Comparison of ENCODE assay signal across 25 mouse cellular contexts in the genomic region with DNA sequence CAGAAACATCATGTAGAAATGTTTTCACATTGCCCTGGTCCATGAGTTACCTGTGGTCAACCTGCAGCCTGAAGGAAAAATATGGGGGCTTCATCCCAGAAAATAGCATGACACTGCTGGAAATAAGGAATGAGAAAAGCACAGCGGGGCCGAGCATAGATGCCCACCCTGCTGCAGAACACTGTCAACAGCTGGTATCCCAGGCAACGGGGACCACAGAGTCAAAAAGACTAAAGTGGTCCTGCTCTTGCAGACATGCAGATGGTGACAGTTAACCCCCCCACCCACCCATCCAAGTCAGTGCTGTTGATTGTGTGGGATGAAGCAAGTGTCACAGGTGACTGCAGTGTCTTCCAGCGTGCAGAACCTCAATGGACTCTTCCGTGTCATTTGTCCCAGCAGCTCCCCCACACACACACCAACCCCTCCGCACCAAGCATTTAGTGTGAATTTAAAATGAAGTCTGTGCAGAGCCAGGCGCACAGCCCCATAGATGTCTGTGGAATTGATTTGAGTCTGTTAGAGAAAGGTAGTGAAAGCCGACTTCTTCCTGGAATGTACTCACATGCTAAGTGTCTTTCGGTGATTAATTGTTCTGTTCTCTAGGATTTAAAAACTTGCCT.
DNase-seq lines count a peak whose midpoint lies in the region; ATAC-seq and TF ChIP-seq lines count a peak whose summit lies in the region.
"Had no signal": no experiment of that assay in that cellular context is flagged by ENCODE, and none has a peak within 500 bp of the region (broad histone marks: within the 10 kb centered on the region; RNA-seq: fewer than 3 reads in every experiment).

No protein-coding gene starts in this region.

- peak; percentile 18 for DNase-seq in forebrain, postnatal 0 days
- no peak for DNase-seq in midbrain, embryonic 10.5 days (ENCODE audit: low spot score)
- DNase-seq in adrenal gland, postnatal 25 days = no peak
- DNase-seq: cerebellum, adult 2 months; cerebellum, postnatal 36 days; gastrocnemius, postnatal 14 days; heart, adult 18-20 months; heart, postnatal 14 days; kidney, adult 11 months; left cerebral cortex, postnatal 4 days; lung, postnatal 36 days; right cerebral cortex, adult 18-20 months; thymus, postnatal 25 days had no signal

- peak; percentile 54 for ATAC-seq in forebrain, postnatal 0 days
- ATAC-seq in forebrain, embryonic 12.5 days (ENCODE audit: low FRiP score) = no peak
- ATAC-seq in midbrain, embryonic 13.5 days = 0 out of 2 replicates have a peak, but pooled peaks have one; percentile 24
- ATAC-seq in hindbrain, embryonic 15.5 days (ENCODE audit: low FRiP score, low read depth) = peak; percentile 64
- ATAC-seq in neural tube, embryonic 15.5 days (ENCODE audit: low FRiP score) = peak; percentile 37; the same call in 1 of the 2 replicates

- peaks cover 3% of the 10 kb centered on the region; the same call in 1 of the 2 replicates for H3K4me1 ChIP-seq in forebrain, postnatal 0 days (ENCODE audit: insufficient read depth)
- 0 out of 2 replicates have a peak, but pooled peaks cover 3% of the 10 kb centered on the region for H3K4me1 ChIP-seq in forebrain, embryonic 12.5 days
- no peaks in the 10 kb centered on the region for H3K4me1 ChIP-seq in midbrain, embryonic 13.5 days (replicated peaks)
- no peaks in the 10 kb centered on the region for H3K4me1 ChIP-seq in midbrain, embryonic 10.5 days
- H3K4me1 ChIP-seq in hindbrain, embryonic 15.5 days (replicated peaks) = 0 out of 2 replicates have a peak, but pooled peaks cover 12% of the 10 kb centered on the region
- no peaks in the 10 kb centered on the region for H3K4me1 ChIP-seq in neural tube, embryonic 15.5 days
- H3K4me1 ChIP-seq: heart, embryonic 13.5 days; kidney, embryonic 15.5 days; lung, embryonic 15.5 days; megakaryocyte, embryonic 14.5 days; neural tube, embryonic 12.5 days had no signal

- no peak overlapping the region for H3K4me3 ChIP-seq in forebrain, postnatal 0 days (ENCODE audit: low read depth, low read length)
- no peak overlapping the region for H3K4me3 ChIP-seq in forebrain, embryonic 12.5 days (replicated peaks)
- H3K4me3 ChIP-seq in midbrain, embryonic 13.5 days (replicated peaks) = no peak overlapping the region
- no peak overlapping the region for H3K4me3 ChIP-seq in midbrain, embryonic 10.5 days
- H3K4me3 ChIP-seq in hindbrain, embryonic 15.5 days = no peak overlapping the region
- no peak overlapping the region for H3K4me3 ChIP-seq in neural tube, embryonic 15.5 days (replicated peaks)
- H3K4me3 ChIP-seq: heart, embryonic 13.5 days; kidney, embryonic 15.5 days; limb, embryonic 15.5 days; lung, embryonic 15.5 days; megakaryocyte, embryonic 14.5 days; neural tube, embryonic 12.5 days; stomach, embryonic 15.5 days had no signal

- no peak overlapping the region for H3K4me2 ChIP-seq in forebrain, postnatal 0 days (ENCODE audit: low read depth)
- no peak overlapping the region for H3K4me2 ChIP-seq in forebrain, embryonic 12.5 days
- H3K4me2 ChIP-seq in midbrain, embryonic 13.5 days (replicated peaks) = no peak overlapping the region
- H3K4me2 ChIP-seq in hindbrain, embryonic 15.5 days = no peak overlapping the region
- no peak overlapping the region for H3K4me2 ChIP-seq in neural tube, embryonic 15.5 days
- H3K4me2 ChIP-seq: heart, embryonic 13.5 days; kidney, embryonic 15.5 days; limb, embryonic 15.5 days; lung, embryonic 15.5 days; neural tube, embryonic 12.5 days; stomach, embryonic 15.5 days had no signal

- no peaks in the 10 kb centered on the region for H3K27me3 ChIP-seq in forebrain, postnatal 0 days (ENCODE audit: insufficient read depth, low read length)
- no peaks in the 10 kb centered on the region for H3K27me3 ChIP-seq in forebrain, embryonic 12.5 days
- no peaks in the 10 kb centered on the region for H3K27me3 ChIP-seq in midbrain, embryonic 13.5 days
- no peaks in the 10 kb centered on the region for H3K27me3 ChIP-seq in midbrain, embryonic 10.5 days (ENCODE audit: low read depth, poor library complexity, severe bottlenecking)
- no peaks in the 10 kb centered on the region for H3K27me3 ChIP-seq in hindbrain, embryonic 15.5 days
- H3K27me3 ChIP-seq in neural tube, embryonic 15.5 days (replicated peaks) = no peaks in the 10 kb centered on the region
- H3K27me3 ChIP-seq: heart, embryonic 13.5 days; kidney, embryonic 15.5 days; limb, embryonic 15.5 days; lung, embryonic 15.5 days; megakaryocyte, embryonic 14.5 days; neural tube, embryonic 12.5 days; stomach, embryonic 15.5 days had no signal

- no peaks in the 10 kb centered on the region for H3K9me3 ChIP-seq in forebrain, postnatal 0 days (ENCODE audit: low read length)
- H3K9me3 ChIP-seq in forebrain, embryonic 12.5 days = no peaks in the 10 kb centered on the region
- no peaks in the 10 kb centered on the region for H3K9me3 ChIP-seq in midbrain, embryonic 13.5 days
- H3K9me3 ChIP-seq in midbrain, embryonic 10.5 days (replicated peaks) = no peaks in the 10 kb centered on the region
- no peaks in the 10 kb centered on the region for H3K9me3 ChIP-seq in hindbrain, embryonic 15.5 days
- H3K9me3 ChIP-seq in neural tube, embryonic 15.5 days (replicated peaks) = no peaks in the 10 kb centered on the region
- H3K9me3 ChIP-seq: heart, embryonic 13.5 days; kidney, embryonic 15.5 days; limb, embryonic 15.5 days; lung, embryonic 15.5 days; neural tube, embryonic 12.5 days; stomach, embryonic 15.5 days had no signal

- 43% methylated on average over 9 of the region's 9 CpGs for WGBS in forebrain, postnatal 0 days
- 78% methylated on average over 9 of the region's 9 CpGs for WGBS in forebrain, embryonic 12.5 days
- WGBS in midbrain, embryonic 13.5 days = 78% methylated on average over 9 of the region's 9 CpGs
- 88% methylated on average over 9 of the region's 9 CpGs for WGBS in midbrain, embryonic 10.5 days
- 58% methylated on average over 9 of the region's 9 CpGs for WGBS in hindbrain, embryonic 15.5 days
- WGBS in neural tube, embryonic 15.5 days = 64% methylated on average over 9 of the region's 9 CpGs

- TF ChIP-seq CTCF in forebrain, postnatal 0 days (IDR thresholded peaks at IDR 0.05; ENCODE audit: low read depth) = no peak

- H3K27ac ChIP-seq in forebrain, postnatal 0 days (ENCODE audit: low read depth, low read length) = no peak overlapping the region
- no peak overlapping the region for H3K27ac ChIP-seq in forebrain, embryonic 12.5 days
- no peak overlapping the region for H3K27ac ChIP-seq in midbrain, embryonic 13.5 days
- H3K27ac ChIP-seq in midbrain, embryonic 10.5 days (replicated peaks) = no peak overlapping the region
- H3K27ac ChIP-seq in hindbrain, embryonic 15.5 days (replicated peaks) = no peak overlapping the region
- no peak overlapping the region for H3K27ac ChIP-seq in neural tube, embryonic 15.5 days (replicated peaks)
- H3K27ac ChIP-seq: heart, embryonic 13.5 days; kidney, embryonic 15.5 days; limb, embryonic 15.5 days; liver, embryonic 14.5 days; lung, embryonic 15.5 days; neural tube, embryonic 12.5 days; stomach, embryonic 15.5 days had no signal

- no peak overlapping the region for H3K9ac ChIP-seq in forebrain, postnatal 0 days
- H3K9ac ChIP-seq in forebrain, embryonic 12.5 days = no peak overlapping the region
- H3K9ac ChIP-seq in midbrain, embryonic 13.5 days (replicated peaks) = no peak overlapping the region
- no peak overlapping the region for H3K9ac ChIP-seq in hindbrain, embryonic 15.5 days
- no peak overlapping the region for H3K9ac ChIP-seq in neural tube, embryonic 15.5 days (replicated peaks)
- H3K9ac ChIP-seq: heart, embryonic 13.5 days; kidney, embryonic 15.5 days; limb, embryonic 15.5 days; liver, embryonic 14.5 days; lung, embryonic 15.5 days; neural tube, embryonic 12.5 days; stomach, embryonic 15.5 days had no signal

- H3K36me3 ChIP-seq in forebrain, postnatal 0 days (ENCODE audit: insufficient read depth) = no peaks in the 10 kb centered on the region
- no peaks in the 10 kb centered on the region for H3K36me3 ChIP-seq in forebrain, embryonic 12.5 days (replicated peaks)
- no peaks in the 10 kb centered on the region for H3K36me3 ChIP-seq in midbrain, embryonic 13.5 days
- no peaks in the 10 kb centered on the region for H3K36me3 ChIP-seq in midbrain, embryonic 10.5 days
- no peaks in the 10 kb centered on the region for H3K36me3 ChIP-seq in hindbrain, embryonic 15.5 days
- H3K36me3 ChIP-seq in neural tube, embryonic 15.5 days = no peaks in the 10 kb centered on the region
- H3K36me3 ChIP-seq: heart, embryonic 13.5 days; kidney, embryonic 15.5 days; limb, embryonic 15.5 days; lung, embryonic 15.5 days; neural tube, embryonic 12.5 days; stomach, embryonic 15.5 days had no signal
